Comparison of ENCODE assay signal across 9 mouse cellular contexts in the genomic region with DNA sequence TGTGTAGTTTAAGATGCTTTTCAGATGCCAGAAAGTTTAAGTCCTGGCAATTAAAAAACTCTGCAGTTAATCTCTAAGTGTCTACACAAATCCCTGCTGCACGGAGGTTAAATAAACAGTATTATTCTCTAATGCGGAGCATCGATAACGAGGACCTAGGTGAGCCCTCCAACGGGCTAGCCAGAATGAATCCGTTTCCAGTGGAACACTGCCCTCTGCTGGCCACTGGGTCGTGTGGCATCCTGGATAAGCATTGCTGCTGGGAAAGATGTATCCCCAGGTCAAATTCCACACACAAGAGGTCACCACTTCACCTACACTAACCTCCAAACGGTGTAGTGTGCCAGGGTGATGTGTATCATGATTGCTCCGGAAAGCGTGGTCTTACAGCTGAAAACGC. TPM values are rescaled to one million over a fixed set of nuclear protein-coding genes. Genes with fewer than 3 reads are reported as not detected.
DNase-seq lines count a peak whose midpoint lies in the region; ATAC-seq lines count a peak whose summit lies in the region.
"Had no signal": no experiment of that assay in that cellular context is flagged by ENCODE, and none has a peak within 500 bp of the region (broad histone marks: within the 10 kb centered on the region; RNA-seq: fewer than 3 reads in every experiment).

No protein-coding gene starts in this region.

- WGBS in hindbrain, embryonic 13.5 days = 8% methylated on average over 11 of the region's 11 CpGs

- H3K4me1 ChIP-seq in hindbrain, embryonic 13.5 days (replicated peaks) = peaks cover 10% of the 10 kb centered on the region

- no peak overlapping the region for H3K4me3 ChIP-seq in hindbrain, embryonic 13.5 days
- H3K4me3 ChIP-seq: megakaryocyte, embryonic 14.5 days had no signal

- peak; percentile 55 for DNase-seq in T-cell, adult 2 months (ENCODE audit: low spot score)
- DNase-seq in cerebellum, postnatal 10 days = peak; percentile 92 to 94
- DNase-seq in frontal cortex, postnatal 10 days (ENCODE audit: low spot score in 2 of 2) = peak; percentile 42 to 79
- peak; percentile 36 for DNase-seq in left cerebral cortex, adult 11 months (ENCODE audit: low spot score)
- peak; percentile 86 for DNase-seq in mesoderm, embryonic 11.5 days (ENCODE audit: low read depth, low spot score)
- peak; percentile 81 for DNase-seq in right cerebral cortex, postnatal 14 days
- peak; percentile 58 to 78 for DNase-seq in urinary bladder, postnatal 36 days (ENCODE audit: low spot score in 2 of 2)

- H3K27me3 ChIP-seq in hindbrain, embryonic 13.5 days = no peaks in the 10 kb centered on the region
- H3K27me3 ChIP-seq: megakaryocyte, embryonic 14.5 days had no signal

- H3K9ac ChIP-seq in hindbrain, embryonic 13.5 days = no peak overlapping the region

- no peak overlapping the region for H3K27ac ChIP-seq in hindbrain, embryonic 13.5 days

- ATAC-seq in hindbrain, embryonic 13.5 days (ENCODE audit: low FRiP score) = peak; percentile 47

- no peaks in the 10 kb centered on the region for H3K9me3 ChIP-seq in hindbrain, embryonic 13.5 days
- H3K9me3 ChIP-seq: megakaryocyte, embryonic 14.5 days had no signal

- H3K36me3 ChIP-seq in hindbrain, embryonic 13.5 days = no peaks in the 10 kb centered on the region

- H3K4me2 ChIP-seq in hindbrain, embryonic 13.5 days = 0 out of 2 replicates have a peak overlapping the region, but pooled peaks have one; percentile 27

RNA-seq across cellular contexts. Expression of a gene that starts 15.2 kb away (rescaled TPM):
- polyA plus RNA-seq in hindbrain, embryonic 13.5 days (2015; fragmentation: Nextera tagmentation; extraction: Ambion mirVana) = 9.2 and 9.7 TPM in 2 replicates

RNA-seq across cellular contexts. Expression of a gene that starts 17.4 kb away (rescaled TPM):
- 28.5 and 31.7 TPM in 2 replicates for polyA plus RNA-seq in hindbrain, embryonic 13.5 days (2015; fragmentation: Nextera tagmentation; extraction: Ambion mirVana)

Comparison
In these comparisons a context has a peak if more than half of its experiments do, and no peak if none do; other contexts are left out.
1. DNase-seq: peak in every context shown above with its lines; median percentile 93 in cerebellum, postnatal 10 days; 86 in mesoderm, embryonic 11.5 days; 81 in right cerebral cortex, postnatal 14 days; 68 in urinary bladder, postnatal 36 days; 60 in frontal cortex, postnatal 10 days; 55 in T-cell, adult 2 months; 36 in left cerebral cortex, adult 11 months.